Mouse (Mus musculus): ENCODE measurements around the gene Siglech.
"Not testable (repeated sequence)": the region's sequence is repeated elsewhere in the genome, so short reads cannot be mapped to it uniquely, and the experiment has no call there.

Gene Siglech

DNA sequence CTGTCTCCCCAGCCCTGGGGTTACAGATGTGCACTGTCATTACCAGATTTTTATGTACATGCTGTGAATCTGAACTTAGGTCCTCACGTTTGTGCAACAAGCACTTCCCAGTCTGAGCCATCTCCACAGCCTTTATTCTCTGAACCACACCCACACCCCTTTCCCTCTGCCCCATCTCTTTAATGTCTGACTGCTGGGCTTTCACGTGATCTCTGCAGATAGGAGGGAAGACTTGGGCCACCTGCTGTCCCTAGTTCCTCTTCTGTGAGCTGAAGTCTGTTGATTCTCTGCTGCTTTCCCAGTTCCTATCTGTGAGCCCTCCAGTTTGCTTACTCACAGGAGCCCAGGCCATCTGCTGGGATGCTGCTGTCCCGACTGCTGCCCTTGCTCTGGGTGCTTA, at the start of gene Siglech:
Siglech (plus strand) TSS at position 253 of the 400 bp plus-strand sequence.
- DNase-seq, result no peak

DNA sequence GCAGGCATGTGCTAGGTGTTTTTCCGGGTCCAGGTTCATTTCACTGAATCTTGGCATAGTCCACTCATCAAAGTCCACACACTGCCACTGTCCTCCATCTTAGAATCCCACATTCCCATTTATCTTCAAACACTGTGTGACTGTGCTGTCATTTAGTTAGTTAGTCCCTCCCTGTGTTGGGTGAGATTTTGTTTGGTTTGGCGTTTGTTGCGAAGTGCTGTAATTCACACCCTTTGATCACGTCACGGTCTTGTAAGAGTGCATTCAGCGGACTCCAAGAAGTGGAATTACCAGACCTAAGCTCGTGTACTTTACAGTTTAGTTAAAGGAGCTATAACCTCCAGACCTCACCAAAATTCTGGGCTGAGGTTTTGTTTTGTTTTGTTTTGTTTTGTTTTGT, 45.3 kb upstream of the Siglech start:
- DNase-seq, result no peak

DNA sequence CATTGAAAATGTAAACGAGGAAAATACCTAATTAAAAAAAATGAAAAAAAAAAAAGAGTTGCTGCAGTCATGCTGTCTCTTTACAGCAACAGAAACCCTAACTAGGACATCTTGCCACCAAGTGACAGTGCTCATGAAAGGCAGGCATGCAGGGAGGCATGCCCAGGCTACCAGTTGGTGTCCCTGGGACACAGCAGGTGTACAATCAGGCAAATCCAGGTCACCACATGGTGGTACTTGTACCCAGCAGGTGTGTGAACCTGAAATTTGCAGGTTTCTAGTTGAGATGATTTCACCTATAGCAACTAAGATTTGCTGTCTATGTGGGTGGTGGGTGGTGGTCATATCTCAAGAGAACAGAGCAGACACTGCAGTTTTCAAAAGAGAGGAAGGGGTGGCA, 39.1 kb upstream of the Siglech start:
- no peak for DNase-seq

DNA sequence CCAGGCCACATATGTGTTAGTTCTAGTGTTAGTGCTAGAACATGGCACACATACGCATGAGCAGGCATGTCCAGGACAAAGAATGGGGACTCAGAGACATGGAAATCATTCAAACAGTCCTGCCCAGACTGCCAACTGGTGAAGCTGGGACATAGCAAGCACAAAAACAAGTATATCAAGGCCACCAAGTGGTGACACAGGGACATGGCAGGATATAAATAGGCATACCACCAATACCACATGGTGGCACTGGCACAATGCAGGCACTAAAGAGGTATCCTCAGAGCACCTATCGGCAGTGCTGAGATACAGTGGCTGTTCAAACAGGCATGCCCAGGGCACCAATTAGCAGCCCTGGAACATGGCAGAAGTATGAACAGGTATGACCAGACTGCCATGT, 33.5 kb upstream of the Siglech start:
- no peak for DNase-seq

DNA sequence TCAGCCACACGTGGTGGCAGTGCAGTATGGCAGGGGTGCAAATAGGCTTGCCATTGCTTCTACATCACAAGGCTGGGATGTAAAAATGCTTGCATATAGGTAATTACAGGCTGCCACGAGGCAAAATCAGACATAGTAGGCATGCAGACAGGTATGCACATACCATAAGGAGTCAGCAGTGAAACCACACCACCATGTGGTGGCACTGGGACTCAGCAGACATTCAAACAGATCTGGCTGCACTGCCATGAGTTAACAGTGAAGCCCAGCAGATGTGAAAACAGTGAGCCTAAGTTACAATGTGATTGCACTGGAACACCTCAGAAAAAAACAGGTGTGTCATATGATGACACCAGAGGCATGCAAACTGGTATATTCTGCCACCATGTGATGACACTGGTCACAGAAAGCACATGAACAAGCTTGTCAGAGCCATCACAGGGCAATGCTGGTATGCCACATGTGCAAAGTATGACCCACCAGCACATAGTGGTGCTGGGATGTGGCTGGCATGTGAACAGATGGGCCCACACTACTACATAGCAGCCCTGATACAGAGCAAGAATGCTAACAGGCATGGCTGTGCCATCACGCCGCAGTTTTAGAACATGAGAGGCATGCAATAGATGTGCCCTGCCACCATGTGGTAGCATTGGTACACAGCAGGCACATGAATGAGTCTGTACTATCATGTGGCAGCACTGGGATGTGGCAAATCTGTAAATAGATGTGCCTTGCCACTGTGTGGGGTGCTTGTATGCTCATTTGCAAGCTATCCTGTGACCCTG, 30.7 kb upstream of the Siglech start:
- DNase-seq, result no peak

DNA sequence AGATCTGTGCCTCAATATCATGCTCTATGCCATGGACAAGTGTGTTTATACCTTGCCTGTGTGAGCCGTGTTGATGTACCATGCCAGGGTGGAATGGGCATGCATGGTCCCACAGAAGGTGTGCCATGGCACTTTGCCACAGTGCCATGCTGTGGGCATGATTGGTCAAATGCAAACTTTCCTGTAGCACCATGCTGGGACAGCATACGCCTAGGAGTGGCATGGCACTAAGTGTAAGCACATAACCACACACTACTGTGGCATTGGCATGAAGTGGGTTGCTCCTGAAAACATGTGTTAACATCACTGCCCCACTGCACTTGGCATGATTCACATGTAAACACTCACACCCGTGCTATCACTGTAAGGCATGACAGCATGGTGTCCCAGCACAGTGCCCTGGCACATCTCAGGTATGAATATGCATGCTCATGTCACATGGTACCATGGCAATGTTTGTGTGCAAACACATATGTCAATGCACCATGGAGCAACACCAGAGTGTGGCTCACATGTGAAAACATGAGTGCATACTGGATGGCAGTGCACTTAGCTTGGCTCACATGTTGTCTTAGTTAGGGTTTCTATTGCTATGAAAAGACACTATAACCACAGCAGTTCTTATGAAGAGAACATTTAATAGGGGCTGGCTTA, 24.2 kb upstream of the Siglech start:
- DNase-seq, result no peak

DNA sequence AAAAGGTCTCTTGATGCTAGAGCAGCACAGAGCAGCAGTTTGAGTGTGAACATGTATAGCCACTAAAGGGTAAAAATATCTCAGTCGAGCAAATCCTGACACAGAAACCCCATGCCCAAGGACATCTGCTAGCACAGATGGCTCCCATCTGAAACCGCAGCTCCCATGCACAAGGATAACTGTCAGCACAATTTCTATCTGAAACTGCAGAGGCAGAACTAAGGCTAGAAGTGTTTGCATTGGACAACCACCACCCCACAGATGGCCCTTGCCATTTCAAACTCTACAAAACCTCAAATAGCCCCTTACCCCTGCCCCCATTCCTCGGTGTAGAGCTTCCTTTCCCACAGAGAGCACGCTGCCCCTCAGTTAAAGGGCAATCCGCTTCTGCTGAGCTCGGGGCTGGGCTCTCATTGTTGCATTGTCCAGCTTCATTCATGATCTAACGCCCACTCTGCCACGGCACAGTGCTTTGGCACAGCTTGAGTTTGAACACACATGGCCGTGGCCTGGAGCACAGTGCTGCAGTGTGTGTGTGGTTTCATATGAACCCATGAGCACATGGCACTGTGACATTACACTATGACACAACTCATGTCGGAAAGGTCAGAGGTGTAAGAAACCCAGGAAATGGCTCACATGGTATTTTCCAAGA, 23.3 kb upstream of the Siglech start:
- no peak for DNase-seq

DNA sequence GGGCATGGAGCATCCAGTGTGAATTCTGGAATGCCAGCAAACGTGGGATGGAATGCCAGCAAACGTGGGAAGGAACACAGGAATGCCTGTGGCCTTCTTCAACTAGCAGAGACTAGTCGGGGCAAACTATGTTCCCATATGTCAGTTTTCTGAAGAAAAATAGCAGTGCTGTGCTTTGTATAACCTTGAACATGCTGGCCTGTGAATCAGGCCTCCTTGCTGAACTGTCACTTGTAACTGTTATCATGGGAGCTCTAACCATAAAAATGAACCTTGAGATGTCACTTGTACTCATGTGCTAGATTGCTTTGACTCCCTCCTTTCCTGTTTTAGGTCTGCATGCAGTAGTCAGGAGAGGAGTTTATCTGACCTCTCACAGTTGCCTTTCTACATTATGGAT, 17.1 kb upstream of the Siglech start:
- DNase-seq, result no peak

DNA sequence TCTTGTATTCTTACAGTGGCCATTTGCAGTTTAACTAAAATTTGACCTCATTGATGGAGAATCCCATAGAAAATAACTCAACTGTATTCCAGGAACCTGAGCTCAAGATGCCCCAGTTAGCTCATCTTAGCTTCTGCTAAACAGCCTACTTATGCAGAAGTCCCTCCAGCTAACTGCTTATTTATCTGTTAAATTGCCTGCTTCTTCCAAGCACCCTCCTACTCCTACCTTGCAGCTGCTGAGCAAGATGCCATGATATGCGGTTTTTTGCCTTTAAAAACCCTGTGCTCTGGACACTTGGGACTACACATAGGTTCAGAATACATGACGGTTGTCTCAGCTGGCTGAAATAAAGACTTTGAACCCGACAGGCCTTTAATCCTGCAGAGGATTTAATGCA, 8.6 kb upstream of the Siglech start:
- DNase-seq, result no peak

DNA sequence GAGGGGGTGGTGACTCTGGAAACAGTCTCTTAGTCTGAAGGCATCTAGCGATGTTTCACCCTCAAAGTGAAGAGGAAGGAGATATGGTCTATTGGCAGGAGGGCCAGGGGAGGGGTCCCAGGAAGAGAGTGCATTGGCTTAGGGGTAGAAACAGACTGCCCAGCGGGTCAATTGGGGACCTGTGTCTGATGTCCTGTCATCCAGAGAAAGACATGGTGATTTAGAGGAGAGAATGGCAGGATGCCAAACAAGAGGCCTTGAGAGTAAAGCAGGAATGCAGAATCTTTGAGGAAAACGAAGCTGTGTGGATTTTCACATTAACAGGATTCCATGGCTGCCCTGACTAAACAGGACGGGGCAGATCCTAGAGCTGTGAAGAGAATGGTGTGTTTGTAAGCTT, 12.0 kb downstream of the Siglech start:
- DNase-seq, result no peak

DNA sequence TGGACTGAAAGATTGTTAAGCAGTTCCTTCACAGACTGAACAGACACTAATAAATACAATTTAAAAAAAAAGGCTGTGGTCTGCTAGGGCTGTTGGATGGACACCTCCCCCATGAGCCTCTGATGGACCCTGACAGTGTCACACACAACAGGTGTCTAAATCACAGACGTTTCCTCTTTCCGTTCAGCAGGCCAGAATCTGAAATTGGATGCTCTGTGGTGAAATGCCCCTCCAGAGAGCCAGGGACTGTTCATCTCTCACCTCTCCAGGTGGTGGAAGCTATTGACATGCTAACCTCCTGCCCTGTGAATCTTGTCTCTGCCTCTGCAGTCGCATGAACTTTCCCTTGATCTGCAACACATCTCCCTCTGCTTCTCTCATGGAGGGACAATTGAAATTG, 14.5 kb downstream of the Siglech start:
- DNase-seq, result no peak

DNA sequence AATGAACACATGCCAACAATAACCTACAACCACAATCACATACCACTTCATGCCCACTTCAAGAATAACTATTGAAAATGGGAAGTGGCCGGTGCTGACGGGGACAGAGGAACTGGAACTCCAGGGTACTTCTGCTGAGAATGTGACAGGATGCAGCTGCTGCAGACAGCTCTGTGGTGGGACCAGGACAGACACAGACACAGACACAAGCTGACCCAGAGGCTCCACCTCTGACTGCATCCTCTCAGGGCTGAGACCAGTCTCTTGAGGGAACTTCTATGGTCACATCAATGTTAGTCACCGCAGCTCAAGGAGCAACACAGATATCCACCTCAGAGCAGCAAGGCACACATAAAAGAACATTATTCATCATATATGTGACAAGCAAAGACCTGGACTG, 16.6 kb downstream of the Siglech start:
- DNase-seq, result peak; percentile 22

DNA sequence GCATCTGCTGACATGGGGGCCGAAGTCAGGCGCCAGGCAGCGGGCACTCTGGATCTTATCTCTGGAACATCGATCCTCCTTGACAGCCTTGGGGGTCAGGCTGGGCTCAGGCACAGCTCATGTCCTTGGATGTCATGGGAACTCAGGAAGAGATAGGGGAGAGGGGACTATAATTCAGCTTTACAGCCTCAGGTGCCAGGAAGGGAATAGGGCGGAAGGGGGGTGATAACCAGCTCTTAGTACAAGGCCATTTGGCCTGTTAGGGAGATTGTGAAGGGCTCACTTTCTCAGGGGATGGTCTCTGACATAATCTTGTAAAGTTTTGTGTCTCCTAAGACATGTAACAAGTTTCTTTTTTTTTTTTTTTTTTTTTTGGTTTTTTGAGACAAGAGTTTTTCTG, 22.6 kb downstream of the Siglech start:
- DNase-seq, result not testable (repeated sequence)

DNA sequence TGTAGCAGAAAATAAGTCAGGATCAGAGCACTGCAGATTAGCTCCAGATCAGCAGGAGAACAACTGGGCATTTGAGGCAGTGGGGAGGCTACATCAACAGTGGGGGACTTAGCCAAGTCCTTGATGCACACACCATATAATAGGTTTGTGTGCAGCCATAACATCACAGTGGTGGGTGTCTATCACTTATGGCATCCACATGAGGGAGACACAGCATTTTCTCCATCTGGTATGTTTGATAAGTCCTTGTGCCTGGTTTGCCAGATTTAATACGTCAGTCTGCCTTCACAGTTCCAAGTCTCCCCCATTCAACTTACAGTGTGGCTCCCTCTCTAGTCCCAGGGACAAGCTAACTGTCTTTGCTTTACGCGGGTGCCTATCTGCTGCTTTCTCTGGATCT, 24.3 kb downstream of the Siglech start:
- no peak for DNase-seq

DNA sequence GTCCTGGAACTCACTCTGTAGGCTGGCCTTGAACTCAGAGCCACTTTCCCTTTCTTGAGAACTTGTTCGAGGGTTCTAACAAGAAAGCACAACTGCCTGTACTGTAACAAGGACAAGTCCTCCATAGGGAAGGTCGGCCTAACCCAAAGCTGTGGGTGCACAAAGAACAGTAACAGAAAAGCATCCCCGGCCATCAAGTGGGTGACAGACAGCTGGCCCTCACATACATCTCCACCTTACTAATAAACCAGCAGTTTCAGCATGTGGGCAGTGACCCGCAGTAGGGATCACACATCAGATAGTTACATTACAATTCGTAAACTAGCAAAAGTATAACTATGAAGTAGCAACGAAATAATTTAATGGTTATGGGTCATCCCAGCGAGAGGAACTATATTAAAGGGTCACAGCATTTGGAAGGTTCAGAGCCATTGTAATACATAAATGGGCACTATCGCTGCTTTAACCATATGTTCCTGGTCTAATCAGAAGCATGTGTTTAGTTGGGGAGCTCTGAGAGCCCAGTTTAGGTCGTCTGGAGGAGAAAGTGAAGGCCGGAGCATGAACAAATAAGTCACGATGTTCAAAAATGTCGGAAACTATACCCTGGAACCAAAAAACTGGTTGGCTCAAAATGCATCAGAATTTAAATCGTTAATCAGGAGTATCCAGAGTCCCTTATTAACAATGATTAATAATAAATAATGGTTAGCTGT, 25.4 kb downstream of the Siglech start:
- DNase-seq, result no peak

DNA sequence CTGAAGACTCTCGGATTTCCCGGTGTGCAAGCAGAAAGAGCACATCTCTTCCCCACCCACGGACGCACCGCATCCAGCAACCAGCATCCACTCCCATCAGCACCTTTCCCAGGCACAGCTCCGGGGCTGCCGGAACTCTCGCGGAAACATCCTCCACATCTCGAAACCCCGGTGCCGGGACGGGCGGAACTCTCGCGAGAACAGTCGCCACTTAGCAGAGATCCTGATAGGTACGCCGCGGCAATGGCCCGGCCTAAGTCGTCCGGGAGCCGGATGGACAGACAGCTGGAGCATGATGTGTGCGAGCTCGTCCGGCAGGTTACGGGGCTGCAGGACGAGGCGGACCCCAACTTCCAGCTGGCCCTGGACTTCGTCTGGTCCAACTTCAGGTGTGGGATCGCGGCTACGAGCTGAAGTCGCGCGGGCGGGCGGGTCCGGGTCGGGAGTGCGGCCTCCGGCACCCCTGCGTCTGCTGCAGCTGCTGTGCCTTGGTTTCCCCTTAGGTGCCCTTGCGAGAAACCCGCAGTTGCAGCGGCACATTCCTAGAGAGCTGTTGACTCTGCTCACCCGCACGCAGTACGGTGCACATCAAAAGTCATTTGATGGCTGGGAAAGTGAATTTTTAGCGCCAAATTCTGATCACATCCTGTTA, 26.1 kb downstream of the Siglech start, which contains the start of gene Tubgcp5:
Tubgcp5 (plus strand) TSS at position 203 of the 652 bp plus-strand sequence.
- peak; percentile 98 for DNase-seq

DNA sequence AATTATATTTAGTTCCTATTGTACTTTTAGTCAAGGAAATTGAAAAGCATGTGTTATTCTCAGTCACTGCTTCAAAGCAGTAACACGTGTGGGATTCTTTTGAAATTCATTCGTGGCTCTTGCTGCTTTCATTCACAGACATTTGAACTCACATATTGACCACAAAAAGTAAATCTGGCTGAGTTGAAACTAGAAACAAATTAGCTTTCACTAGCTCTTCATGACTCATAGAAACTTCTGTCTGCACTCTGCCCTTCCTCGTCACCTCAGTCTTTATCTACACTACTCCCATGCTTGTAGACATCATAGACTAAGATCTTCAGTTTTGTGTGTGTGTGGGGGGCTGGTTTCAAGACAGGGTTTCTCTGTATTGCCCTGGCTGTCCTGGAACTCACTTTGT, 32.0 kb downstream of the Siglech start:
- no peak for DNase-seq

DNA sequence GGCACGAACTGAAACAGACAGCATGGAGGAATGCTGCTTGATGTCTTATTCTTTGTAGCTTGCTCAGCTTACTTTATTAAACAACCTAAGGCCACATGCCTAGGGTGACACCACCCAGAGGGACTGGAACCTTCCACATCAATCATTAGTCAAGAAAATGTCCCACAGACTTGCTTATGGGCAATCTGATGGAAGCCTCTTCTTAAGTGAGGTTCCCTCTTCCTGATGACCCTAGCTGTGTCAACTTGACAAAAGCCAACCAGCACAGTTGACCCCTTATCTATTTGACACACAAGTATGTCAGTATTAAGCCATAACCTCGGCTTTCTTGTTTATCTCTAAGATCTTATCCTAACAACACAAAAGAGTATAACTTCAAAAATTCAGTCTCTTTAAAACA, 42.0 kb downstream of the Siglech start:
- no peak for DNase-seq

DNA sequence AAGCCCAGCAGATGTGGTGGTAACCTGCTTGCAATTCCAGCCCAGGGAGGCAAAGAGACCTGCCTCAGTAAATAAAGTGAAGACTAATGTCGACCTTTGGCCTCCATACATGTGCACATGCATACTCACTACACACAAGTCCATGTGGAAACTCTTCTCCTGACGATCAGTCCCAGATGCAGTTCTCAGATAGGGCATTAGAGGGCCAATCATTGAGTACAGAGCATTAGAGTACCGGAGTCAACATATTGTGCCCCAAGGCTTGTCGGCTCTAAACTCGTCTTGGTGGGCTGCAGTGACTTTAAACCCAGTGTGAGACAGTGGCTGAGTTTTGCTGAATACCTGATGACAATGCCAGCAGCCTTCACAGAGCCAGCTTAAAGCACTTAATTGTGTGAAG, 56.5 kb downstream of the Siglech start:
- no peak for DNase-seq

DNA sequence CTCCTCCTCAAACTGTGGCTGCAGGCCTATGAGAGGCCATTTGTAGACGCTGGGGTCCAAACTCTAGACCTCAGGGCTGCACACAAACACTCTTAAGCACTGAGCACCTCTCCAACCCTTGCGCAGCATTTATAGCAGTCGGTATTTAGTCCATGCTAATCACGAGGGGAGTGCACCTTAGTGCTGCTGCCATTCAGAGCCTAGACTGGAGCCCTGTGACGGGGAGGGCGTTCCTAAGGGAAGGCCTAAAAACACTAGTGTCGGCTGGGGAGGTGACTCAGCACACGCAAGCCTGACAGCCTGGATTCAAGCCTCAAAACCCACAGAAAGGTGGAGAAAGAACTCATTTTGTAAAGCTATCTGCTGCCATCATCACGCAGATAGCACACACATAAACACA, 59.6 kb downstream of the Siglech start:
- DNase-seq, result no peak

Measured in liver (tissue).